Mouse (Mus musculus) kidney, embryonic 14.5 days (tissue): ENCODE data around the gene Lrrc17. TPM values are rescaled to one million over a fixed set of nuclear protein-coding genes. Genes with fewer than 3 reads are reported as not detected.

ENCODE experiments used
- ATAC-seq: fragments of 200-750 bp; cut with Nextera tagmentation; 2 replicates; pipeline ENCODE4 v1.8.0; 2017; ENCODE audit warnings: moderate number of reproducible peaks, mild to moderate bottlenecking, moderate TSS enrichment, moderate library complexity; ENCODE audit not compliant: low FRiP score, low TSS enrichment
- H3K27ac ChIP-seq: fragments of 300-500 bp; sonication (generic); 2 replicates; pipeline ENCODE4 v1.5.1; 2014; ENCODE audit warnings: low read depth, mild to moderate bottlenecking, low read length, moderate library complexity, mixed read lengths
- H3K27me3 ChIP-seq: fragments of 300-500 bp; sonication (generic); 2 replicates; pipeline ENCODE4 v1.6.1; 2014; ENCODE audit warnings: mild to moderate bottlenecking, low read length; ENCODE audit not compliant: control insufficient read depth, insufficient read depth
- H3K36me3 ChIP-seq: fragments of 300-500 bp; sonication (generic); 2 replicates; pipeline ENCODE4 v1.6.1; 2014; ENCODE audit warnings: low read length, mixed read lengths; ENCODE audit not compliant: control insufficient read depth, insufficient read depth
- H3K4me1 ChIP-seq: fragments of 300-500 bp; sonication (generic); 2 replicates; pipeline ENCODE4 v1.6.1; 2014; ENCODE audit warnings: low read length, mixed read lengths; ENCODE audit not compliant: control insufficient read depth, insufficient read depth
- H3K4me2 ChIP-seq: fragments of 300-500 bp; sonication (generic); replicated peaks from 2 replicates; pipeline ENCODE4 v1.6.1; 2014; ENCODE audit warnings: low read depth, mild to moderate bottlenecking, low read length
- H3K4me3 ChIP-seq: fragments of 300-500 bp; sonication (generic); 2 replicates; pipeline ENCODE4 v1.5.1; 2014; ENCODE audit warnings: mild to moderate bottlenecking, low read length
- H3K9ac ChIP-seq: fragments of 300-500 bp; sonication (generic); 2 replicates; pipeline ENCODE4 v1.6.1; 2014; ENCODE audit warnings: low read depth, mild to moderate bottlenecking, low read length, moderate library complexity
- H3K9me3 ChIP-seq: fragments of 300-500 bp; sonication (generic); 2 replicates; pipeline ENCODE4 v1.6.1; 2016; ENCODE audit warnings: low read length; ENCODE audit not compliant: control insufficient read depth
- WGBS: fragments of 180-500 bp; shearing (Covaris S2); extraction: QIAGEN DNeasy Blood & Tissue Kit; methylation state at CpG from one replicate; pipeline ENCODE4 v1.1.7; 2014; 5-methylcytosine and 5-hydroxymethylcytosine counted together
- polyA plus RNA-seq: library from polyadenylated mRNA; unstranded; fragments of >200 nt; fragmentation: Nextera tagmentation; extraction: Ambion mirVana; gene quantifications from 2 replicates; pipeline ENCODE4 v1.2.1, GENCODE M21; 2014

The Lrrc17 gene
- polyA plus RNA-seq, 1 experiment from 2014 or later, result 36.0 TPM

DNA sequence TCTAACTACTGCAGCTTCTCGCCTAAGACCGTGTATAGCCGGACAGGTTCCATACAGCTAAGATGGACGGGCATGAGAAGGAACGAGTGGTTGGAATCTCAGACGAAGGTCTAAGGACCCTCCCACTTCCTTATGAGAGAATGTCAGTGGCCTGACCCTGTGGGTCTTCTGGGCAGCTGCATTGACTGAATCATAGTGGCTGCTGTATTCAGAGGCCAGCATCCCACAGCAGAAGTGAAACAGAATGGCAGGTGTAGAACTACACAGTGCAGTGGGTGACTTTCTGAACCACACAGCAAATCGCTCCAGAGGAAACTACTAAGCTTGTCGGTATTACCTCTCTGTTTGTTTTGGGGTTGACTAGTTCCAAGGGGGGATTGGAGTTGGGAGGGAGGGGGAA lies 38.2 kb upstream of the Lrrc17 start:
- Histone ChIP-seq H3K36me3 (no peaks in the 10 kb centered on the region), H3K9ac (no peak overlapping the region), H3K27ac (no peak overlapping the region), H3K4me3 (no peak overlapping the region), H3K27me3 (no peaks in the 10 kb centered on the region), H3K4me2 (no peak overlapping the region), H3K4me1 (no peaks in the 10 kb centered on the region), H3K9me3 (no peaks in the 10 kb centered on the region)
- 82% methylated on average over 8 of the region's 8 CpGs for WGBS
- no peak for ATAC-seq

DNA sequence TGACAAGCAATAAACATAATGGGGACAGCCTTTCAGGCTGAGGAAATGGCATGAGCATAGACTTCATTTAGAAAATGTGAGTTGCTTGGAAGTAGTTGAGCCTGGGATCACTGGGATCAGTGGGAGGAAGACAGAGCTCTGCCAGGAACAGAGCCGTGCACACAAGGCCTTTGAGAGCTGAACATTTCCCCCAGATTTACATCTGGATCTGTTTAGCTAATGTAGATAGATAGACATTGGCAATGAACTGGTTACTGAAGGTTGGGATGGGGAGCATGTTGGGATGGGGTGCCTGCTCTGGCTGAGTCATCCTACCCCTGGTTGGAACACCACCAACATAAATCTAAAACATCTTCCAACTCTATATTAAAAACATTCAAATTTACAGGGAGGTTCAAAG lies 36.5 kb upstream of the Lrrc17 start:
- H3K9me3 ChIP-seq, result no peaks in the 10 kb centered on the region
- no peaks in the 10 kb centered on the region for H3K36me3 ChIP-seq
- no peak for ATAC-seq
- no peak overlapping the region for H3K9ac ChIP-seq
- WGBS, result 68% methylated on average over 1 of the region's 1 CpGs
- no peaks in the 10 kb centered on the region for H3K4me1 ChIP-seq
- no peak overlapping the region for H3K4me2 ChIP-seq
- no peaks in the 10 kb centered on the region for H3K27me3 ChIP-seq
- H3K27ac ChIP-seq, result no peak overlapping the region
- H3K4me3 ChIP-seq, result no peak overlapping the region

DNA sequence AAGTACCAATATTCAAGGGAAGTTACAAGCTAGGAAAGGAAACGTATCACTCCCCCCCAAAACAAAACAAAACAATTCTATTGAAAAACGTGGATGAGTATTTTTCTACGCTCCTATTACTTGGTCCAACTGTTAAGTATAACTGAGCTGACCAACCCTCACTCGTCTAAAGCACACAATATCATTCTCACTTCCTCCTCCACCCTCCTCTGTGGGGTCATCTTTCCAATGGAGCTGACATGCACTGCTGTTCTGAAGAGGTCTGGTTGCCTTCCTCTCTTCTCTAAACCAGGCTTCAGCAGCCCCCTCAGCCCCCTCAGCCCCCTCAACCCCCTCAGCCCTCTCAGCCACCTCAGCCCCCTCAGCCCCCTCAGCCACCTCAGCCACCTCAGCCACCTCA lies 33.6 kb upstream of the Lrrc17 start:
- 58% methylated on average over 4 of the region's 4 CpGs for WGBS
- no peaks in the 10 kb centered on the region for H3K36me3 ChIP-seq

DNA sequence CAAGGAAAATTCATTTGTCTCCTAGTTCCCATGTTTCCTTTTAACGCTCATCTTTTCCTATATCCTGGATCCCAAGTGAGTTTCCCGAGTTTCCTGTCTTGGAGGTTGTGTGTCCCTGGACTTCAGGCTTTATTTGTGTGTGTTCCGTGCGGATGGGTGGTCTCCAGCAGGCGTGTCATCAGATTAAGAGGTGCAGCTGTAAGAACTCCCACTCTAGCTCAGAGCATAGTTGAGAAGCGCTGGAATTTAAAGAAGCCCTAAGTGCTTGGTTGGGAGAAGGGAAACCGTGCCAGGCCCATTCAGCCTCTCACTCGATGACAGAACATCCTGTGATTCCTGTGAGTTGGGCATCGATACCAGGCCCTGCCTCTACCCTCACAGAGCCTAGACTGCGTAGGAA lies 30.0 kb upstream of the Lrrc17 start:
- Histone ChIP-seq H3K9ac (no peak overlapping the region), H3K4me1 (no peaks in the 10 kb centered on the region), H3K9me3 (no peaks in the 10 kb centered on the region), H3K27ac (no peak overlapping the region), H3K36me3 (no peaks in the 10 kb centered on the region), H3K4me2 (no peak overlapping the region), H3K4me3 (no peak overlapping the region), H3K27me3 (no peaks in the 10 kb centered on the region)
- ATAC-seq, result peak; percentile 35; the same call in 1 of the 2 replicates
- 57% methylated on average over 10 of the region's 10 CpGs for WGBS

More for the DNA sequence above, 33.6 kb upstream of the Lrrc17 start:
- Histone ChIP-seq H3K4me1 (no peaks in the 10 kb centered on the region), H3K4me3 (no peak overlapping the region), H3K27ac (no peak overlapping the region), H3K9me3 (no peaks in the 10 kb centered on the region), H3K9ac (no peak overlapping the region), H3K4me2 (no peak overlapping the region), H3K27me3 (no peaks in the 10 kb centered on the region)
- ATAC-seq, result no peak

DNA sequence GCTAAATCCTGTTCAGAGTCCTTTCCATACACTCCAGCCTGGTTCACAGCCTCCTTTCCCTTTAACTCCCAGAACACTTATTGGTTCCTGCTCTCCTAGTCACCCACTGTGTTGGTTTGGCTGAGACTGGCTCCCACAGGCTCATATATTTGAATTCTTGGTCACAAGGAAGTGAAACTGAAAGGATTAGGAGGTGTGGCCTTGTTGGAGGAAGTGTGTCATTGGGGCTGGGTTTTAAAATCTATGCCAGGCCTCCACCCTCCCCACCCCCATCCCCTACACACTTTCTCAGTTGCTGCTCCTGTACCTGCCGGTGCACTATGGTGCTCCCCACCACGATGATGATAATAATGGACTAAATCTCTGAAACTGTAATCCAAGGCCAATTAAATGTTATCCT lies 25.8 kb upstream of the Lrrc17 start:
- H3K4me3 ChIP-seq, result no peak overlapping the region
- WGBS, result 100% methylated on average over 2 of the region's 2 CpGs
- no peak overlapping the region for H3K4me2 ChIP-seq
- H3K36me3 ChIP-seq, result no peaks in the 10 kb centered on the region
- no peaks in the 10 kb centered on the region for H3K27me3 ChIP-seq
- no peak for ATAC-seq
- H3K27ac ChIP-seq, result no peak overlapping the region
- no peak overlapping the region for H3K9ac ChIP-seq
- no peaks in the 10 kb centered on the region for H3K4me1 ChIP-seq
- H3K9me3 ChIP-seq, result no peaks in the 10 kb centered on the region

DNA sequence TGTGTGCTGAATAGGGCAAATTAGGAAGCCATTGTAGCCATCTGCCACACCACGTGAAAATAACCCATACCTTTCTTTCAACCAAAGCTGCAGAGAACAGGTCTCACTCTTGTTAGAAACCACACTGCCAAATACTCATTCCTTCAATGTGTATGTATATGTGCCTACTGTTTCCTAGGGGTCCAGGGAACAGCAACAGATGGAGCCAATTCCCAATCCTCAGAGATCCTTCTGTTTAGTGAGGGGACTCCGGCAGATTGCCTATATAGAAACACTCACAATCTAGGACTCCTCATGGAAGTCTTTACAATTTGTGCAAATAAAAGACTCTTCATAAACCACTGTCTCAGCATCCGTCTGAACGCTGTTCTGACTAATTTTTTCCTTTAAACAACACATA lies 25.2 kb upstream of the Lrrc17 start:
- H3K4me3 ChIP-seq, result no peak overlapping the region
- no peaks in the 10 kb centered on the region for H3K27me3 ChIP-seq
- no peak overlapping the region for H3K9ac ChIP-seq
- no peaks in the 10 kb centered on the region for H3K36me3 ChIP-seq
- H3K27ac ChIP-seq, result no peak overlapping the region
- H3K4me1 ChIP-seq, result no peaks in the 10 kb centered on the region
- H3K9me3 ChIP-seq, result no peaks in the 10 kb centered on the region
- 93% methylated on average over 4 of the region's 4 CpGs for WGBS
- ATAC-seq, result no peak
- no peak overlapping the region for H3K4me2 ChIP-seq

DNA sequence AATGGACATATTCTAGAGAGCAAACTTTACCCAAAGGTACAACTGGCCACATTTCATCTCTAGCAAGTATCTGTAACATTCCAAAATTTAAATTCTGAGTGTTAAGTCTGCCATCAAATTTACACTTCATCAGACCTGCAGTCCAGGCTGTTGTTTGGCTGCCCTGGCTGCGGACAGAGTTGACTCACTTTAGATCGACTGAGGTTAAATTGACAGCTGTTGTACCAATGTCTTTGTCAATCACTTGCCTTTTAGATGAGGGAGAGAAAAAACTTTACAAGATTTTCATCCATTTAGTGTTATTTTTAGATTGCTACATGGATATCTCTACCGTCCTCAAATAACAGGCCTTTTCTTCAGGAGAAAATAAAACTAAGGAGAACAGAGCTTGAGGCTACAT lies 24.2 kb upstream of the Lrrc17 start:
- H3K4me2 ChIP-seq, result no peak overlapping the region
- H3K27ac ChIP-seq, result no peak overlapping the region
- H3K9me3 ChIP-seq, result no peaks in the 10 kb centered on the region
- H3K27me3 ChIP-seq, result no peaks in the 10 kb centered on the region
- no peak for ATAC-seq
- 83% methylated on average over 3 of the region's 3 CpGs for WGBS
- no peak overlapping the region for H3K9ac ChIP-seq
- no peaks in the 10 kb centered on the region for H3K4me1 ChIP-seq
- no peaks in the 10 kb centered on the region for H3K36me3 ChIP-seq
- no peak overlapping the region for H3K4me3 ChIP-seq

DNA sequence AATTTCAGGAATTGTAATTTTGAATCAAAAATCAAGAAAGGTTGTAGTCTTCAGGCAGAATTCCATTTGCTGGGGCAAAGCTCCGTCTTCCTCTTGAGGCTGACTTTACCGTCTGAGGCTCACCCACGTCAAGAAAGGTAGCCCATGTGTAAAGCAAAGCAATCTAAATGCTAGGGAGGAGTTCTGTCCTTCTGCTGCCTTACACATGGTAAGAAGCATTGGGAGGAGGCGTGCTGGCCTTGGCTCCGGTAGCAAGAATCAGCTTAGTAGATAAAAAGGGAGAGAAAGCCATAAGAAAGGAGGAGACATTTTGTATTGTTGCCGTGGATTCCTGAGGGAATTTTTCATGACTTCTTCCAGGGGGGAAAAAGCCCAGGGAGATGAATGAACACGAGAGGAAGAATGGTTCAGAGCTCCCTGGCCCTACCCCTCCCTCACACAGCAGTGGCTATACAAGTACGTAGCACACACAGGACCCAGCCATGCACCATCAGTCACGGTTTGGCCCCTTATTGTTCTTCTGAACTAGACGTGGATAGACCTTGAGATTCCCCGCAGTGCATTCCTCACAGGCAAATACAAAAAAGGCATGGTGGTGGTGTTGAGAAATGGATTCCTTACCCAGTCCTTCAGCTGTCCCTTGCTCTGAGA lies 16.4 kb upstream of the Lrrc17 start:
- Histone ChIP-seq H3K4me3 (no peak overlapping the region), H3K27ac (no peak overlapping the region; the same call in 1 of the 2 replicates), H3K27me3 (no peaks in the 10 kb centered on the region), H3K4me1 (peaks cover 8% of the 10 kb centered on the region; the same call in 1 of the 2 replicates), H3K9ac (no peak overlapping the region), H3K4me2 (no peak overlapping the region), H3K9me3 (0 out of 2 replicates have a peak, but pooled peaks cover 2% of the 10 kb centered on the region), H3K36me3 (no peaks in the 10 kb centered on the region)
- no peak for ATAC-seq
- 75% methylated on average over 11 of the region's 11 CpGs for WGBS

DNA sequence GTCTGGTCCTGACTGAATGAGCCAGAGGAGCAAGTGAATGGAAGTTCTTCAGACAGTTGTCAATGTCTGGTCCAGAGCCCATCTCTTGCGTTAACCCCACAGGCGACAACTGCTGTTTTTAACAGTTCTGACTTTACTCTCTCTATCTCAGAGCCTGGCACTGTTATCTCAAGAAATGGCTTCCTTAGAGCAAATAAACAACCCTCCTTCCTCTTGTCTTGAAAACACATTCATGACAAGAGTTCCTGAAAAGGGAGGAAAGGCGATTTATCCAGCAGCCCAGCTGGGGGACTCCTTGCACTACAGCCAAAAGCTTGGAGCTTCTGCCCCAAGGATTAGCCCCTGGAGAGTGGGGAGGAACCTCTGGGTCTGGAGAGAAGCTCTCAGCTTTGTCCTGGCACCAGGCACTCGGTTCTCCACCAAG lies 15.9 kb upstream of the Lrrc17 start:
- H3K4me2 ChIP-seq, result no peak overlapping the region
- H3K4me3 ChIP-seq, result no peak overlapping the region
- H3K27ac ChIP-seq, result peak overlapping the region; percentile 74; the same call in 1 of the 2 replicates
- 0 out of 2 replicates have a peak, but pooled peaks cover 2% of the 10 kb centered on the region for H3K9me3 ChIP-seq
- ATAC-seq, result no peak
- no peak overlapping the region for H3K9ac ChIP-seq
- H3K27me3 ChIP-seq, result no peaks in the 10 kb centered on the region
- peaks cover 8% of the 10 kb centered on the region; the same call in 1 of the 2 replicates for H3K4me1 ChIP-seq
- no peaks in the 10 kb centered on the region for H3K36me3 ChIP-seq
- 69% methylated on average over 4 of the region's 4 CpGs for WGBS
